Mouse (Mus musculus) myocyte (in vitro differentiated cells): ENCODE measurements around the gene Mylk.

Experiments
- CEBPB ChIP-seq: IDR thresholded peaks from 2 replicates; pipeline ENCODE4 v1.6.1; 2011; ENCODE audit warnings: mild to moderate bottlenecking, moderate library complexity; ENCODE audit not compliant: poor library complexity, insufficient read depth, severe bottlenecking
- E2F4 ChIP-seq: IDR thresholded peaks from one replicate; pipeline ENCODE4 v1.6.1; 2011; ENCODE audit warnings: mild to moderate bottlenecking, control low read depth, moderate library complexity; ENCODE audit not compliant: insufficient read depth
- MAX ChIP-seq: IDR thresholded peaks from one replicate; pipeline ENCODE4 v1.6.1; 2011; ENCODE audit warnings: low read depth, mild to moderate bottlenecking, control low read depth
- MYOD1 ChIP-seq, 3 experiments: IDR thresholded peaks; one replicate each; pipeline ENCODE4 v1.6.1; 2011; ENCODE audit warnings: control low read depth in 2 of 3, low read depth in 2 of 3, mild to moderate bottlenecking in 2 of 3, moderate library complexity in 1 of 3; ENCODE audit not compliant: insufficient read length in 2 of 3, control insufficient read depth in 1 of 3
- MYOG ChIP-seq, 3 experiments: IDR thresholded peaks; one replicate each; pipeline ENCODE4 v1.6.1; 2011; ENCODE audit warnings: control low read depth in 2 of 3, low read depth in 2 of 3, mild to moderate bottlenecking in 2 of 3; ENCODE audit not compliant: insufficient read length in 2 of 3, control insufficient read depth in 1 of 3, insufficient read depth in 1 of 3
- POLR2A ChIP-seq: IDR thresholded peaks from one replicate; pipeline ENCODE4 v1.6.1; 2011; ENCODE audit warnings: low read depth, mild to moderate bottlenecking, control low read depth, moderate library complexity; ENCODE audit not compliant: insufficient read length
- POLR2AphosphoS2 ChIP-seq: IDR thresholded peaks from one replicate; pipeline ENCODE4 v1.6.1; 2011; ENCODE audit warnings: low read depth, control low read depth; ENCODE audit not compliant: insufficient read length
- REST ChIP-seq: IDR thresholded peaks from one replicate; pipeline ENCODE4 v1.6.1; 2011; ENCODE audit warnings: mild to moderate bottlenecking, control low read depth, moderate library complexity; ENCODE audit not compliant: insufficient read depth, insufficient read length
- SRF ChIP-seq: IDR thresholded peaks from one replicate; pipeline ENCODE4 v1.6.1; 2011; ENCODE audit warnings: low read depth; ENCODE audit not compliant: control insufficient read depth, insufficient read length
- TCF12 ChIP-seq: IDR thresholded peaks from one replicate; pipeline ENCODE4 v1.6.1; 2011; ENCODE audit warnings: mild to moderate bottlenecking, control low read depth; ENCODE audit not compliant: poor library complexity, insufficient read depth, severe bottlenecking
- TCF3 ChIP-seq: IDR thresholded peaks from one replicate; pipeline ENCODE4 v1.6.1; 2011; ENCODE audit warnings: low read depth, control low read depth; ENCODE audit not compliant: insufficient read length
- USF1 ChIP-seq: IDR thresholded peaks from one replicate; pipeline ENCODE4 v1.6.1; 2011; ENCODE audit warnings: low read depth, mild to moderate bottlenecking, control low read depth, moderate library complexity

GRCm38 (mm10) chr16:34992854-34993253, 247.8 kb downstream of the Mylk start:
- no peak for TF ChIP-seq POLR2A
- no peak for TF ChIP-seq TCF3
- TF ChIP-seq CEBPB = no peak
- TF ChIP-seq MYOD1 (IDR thresholded peaks at IDR 0.05; ENCODE audit: control insufficient read depth in 1 of 3, insufficient read length in 2 of 3, low read depth in 2 of 3) = no peak
- TF ChIP-seq MAX = no peak
- no peak for TF ChIP-seq REST
- TF ChIP-seq E2F4 = no peak
- TF ChIP-seq MYOG (IDR thresholded peaks at IDR 0.05; ENCODE audit: control insufficient read depth in 1 of 3, insufficient read depth in 1 of 3, insufficient read length in 2 of 3, low read depth in 2 of 3) = no peak
- no peak for TF ChIP-seq USF1
- TF ChIP-seq TCF12 = no peak
- no peak for TF ChIP-seq POLR2AphosphoS2
- TF ChIP-seq SRF = no peak
